Mouse (Mus musculus) heart, postnatal 0 days (tissue): ENCODE measurements around the gene Hpcal1.

Experiments used
- CTCF ChIP-seq: IDR thresholded peaks from 2 replicates; pipeline ENCODE4 v1.5.1; 2016; ENCODE audit warnings: antibody characterized with exemption, control low read depth, low read depth
- EP300 ChIP-seq: IDR thresholded peaks from 2 replicates; pipeline ENCODE4 v1.6.1; 2016; ENCODE audit warnings: antibody characterized with exemption, low read depth

GRCm38 (mm10) chr12:17709451-17709850, 18.8 kb downstream of the Hpcal1 start:
- TF ChIP-seq EP300 (no peak), CTCF (no peak)
